Mouse (Mus musculus) midbrain, embryonic 16.5 days (tissue): ENCODE data around the gene Sec61a2. TPM values are rescaled to one million over a fixed set of nuclear protein-coding genes. Genes with fewer than 3 reads are reported as not detected.

Experiments used
- ATAC-seq: fragments of 200-750 bp; cut with Nextera tagmentation; 2 replicates; pipeline ENCODE4 v1.8.0; 2017; ENCODE audit warnings: moderate TSS enrichment
- H3K27ac ChIP-seq: fragments of 300-500 bp; sonication (generic); 2 replicates; pipeline ENCODE4 v1.5.1; 2014; ENCODE audit warnings: mild to moderate bottlenecking, low read length, mixed read lengths
- H3K27me3 ChIP-seq: fragments of 300-500 bp; sonication (generic); 2 replicates; pipeline ENCODE4 v1.6.1; 2014; ENCODE audit warnings: low read depth, low read length, mixed read lengths; ENCODE audit not compliant: control insufficient read depth, insufficient read depth
- H3K36me3 ChIP-seq: fragments of 300-500 bp; sonication (generic); 2 replicates; pipeline ENCODE4 v1.6.1; 2014; ENCODE audit warnings: mild to moderate bottlenecking, low read length, moderate library complexity, mixed read lengths; ENCODE audit not compliant: control insufficient read depth, insufficient read depth
- H3K4me1 ChIP-seq: fragments of 300-500 bp; sonication (generic); 2 replicates; pipeline ENCODE4 v1.6.1; 2014; ENCODE audit warnings: mild to moderate bottlenecking, low read length, mixed read lengths; ENCODE audit not compliant: control insufficient read depth, insufficient read depth
- H3K4me2 ChIP-seq: fragments of 300-500 bp; sonication (generic); 2 replicates; pipeline ENCODE4 v1.6.1; 2014; ENCODE audit warnings: mild to moderate bottlenecking, low read length, mixed read lengths
- H3K4me3 ChIP-seq: fragments of 300-500 bp; sonication (generic); 2 replicates; pipeline ENCODE4 v1.5.1; 2014; ENCODE audit warnings: low read depth, mild to moderate bottlenecking, low read length, moderate library complexity, mixed read lengths
- H3K9ac ChIP-seq: fragments of 300-500 bp; sonication (generic); 2 replicates; pipeline ENCODE4 v1.6.1; 2014; ENCODE audit warnings: low read depth, low read length, mixed read lengths
- H3K9me3 ChIP-seq: fragments of 300-500 bp; sonication (generic); replicated peaks from 2 replicates; pipeline ENCODE4 v1.6.1; 2014; ENCODE audit warnings: mild to moderate bottlenecking, low read length, mixed read lengths; ENCODE audit not compliant: control insufficient read depth, poor library complexity, severe bottlenecking
- WGBS: fragments of 180-500 bp; shearing (Covaris S2); extraction: QIAGEN DNeasy Blood & Tissue Kit; methylation state at CpG from one replicate; pipeline ENCODE4 v1.1.7; 2014; 5-methylcytosine and 5-hydroxymethylcytosine counted together
- polyA plus RNA-seq: library from polyadenylated mRNA; unstranded; fragments of >200 nt; fragmentation: Nextera tagmentation; extraction: Ambion mirVana; gene quantifications from 2 replicates; pipeline ENCODE4 v1.2.1, GENCODE M21; 2015

The Sec61a2 gene
- polyA plus RNA-seq, 1 experiment from 2014 or later = 117 TPM

GRCm38 (mm10) chr2:5824685-5825084 is 70.5 kb downstream of the Sec61a2 start:
- Histone ChIP-seq H3K4me3 (no peak overlapping the region), H3K27ac (no peak overlapping the region), H3K4me1 (no peaks in the 10 kb centered on the region), H3K4me2 (no peak overlapping the region), H3K9ac (no peak overlapping the region), H3K27me3 (no peaks in the 10 kb centered on the region), H3K9me3 (no peaks in the 10 kb centered on the region), H3K36me3 (peaks cover 29% of the 10 kb centered on the region)
- 87% methylated on average over 5 of the region's 5 CpGs for WGBS
- ATAC-seq = no peak

GRCm38 (mm10) chr2:5824213-5824612 is 71.0 kb downstream of the Sec61a2 start:
- no peak overlapping the region for H3K27ac ChIP-seq
- H3K9me3 ChIP-seq = no peaks in the 10 kb centered on the region
- WGBS = 20% methylated on average over 1 of the region's 1 CpGs
- no peak overlapping the region for H3K4me3 ChIP-seq
- no peak for ATAC-seq
- no peaks in the 10 kb centered on the region for H3K27me3 ChIP-seq
- H3K4me2 ChIP-seq = no peak overlapping the region
- no peak overlapping the region for H3K9ac ChIP-seq
- peaks cover 32% of the 10 kb centered on the region for H3K36me3 ChIP-seq
- no peaks in the 10 kb centered on the region for H3K4me1 ChIP-seq

GRCm38 (mm10) chr2:5822449-5822848 is 72.8 kb downstream of the Sec61a2 start:
- Histone ChIP-seq H3K27me3 (no peaks in the 10 kb centered on the region), H3K4me3 (no peak overlapping the region), H3K36me3 (peaks cover 36% of the 10 kb centered on the region), H3K4me1 (no peaks in the 10 kb centered on the region), H3K4me2 (no peak overlapping the region), H3K9ac (no peak overlapping the region), H3K9me3 (no peaks in the 10 kb centered on the region), H3K27ac (no peak overlapping the region)
- no peak for ATAC-seq
- 96% methylated on average over 6 of the region's 6 CpGs for WGBS

GRCm38 (mm10) chr2:5821264-5821663 is 74.0 kb downstream of the Sec61a2 start:
- no peaks in the 10 kb centered on the region for H3K27me3 ChIP-seq
- ATAC-seq = no peak

More at GRCm38 (mm10) chr2:5821264-5821663, 74.0 kb downstream of the Sec61a2 start:
- Histone ChIP-seq H3K4me3 (no peak overlapping the region), H3K27ac (no peak overlapping the region), H3K36me3 (peaks cover 37% of the 10 kb centered on the region), H3K4me2 (no peak overlapping the region), H3K9me3 (no peaks in the 10 kb centered on the region), H3K4me1 (no peaks in the 10 kb centered on the region), H3K9ac (no peak overlapping the region)
- WGBS = 95% methylated on average over 10 of the region's 10 CpGs

Other genes starting within 250 kb of the Sec61a2 start
- gene Camk1d, start 180.9 kb downstream of the Sec61a2 start, polyA plus RNA-seq = 7.2 and 7.7 TPM in 2 replicates
- gene Nudt5, start 50.4 kb downstream of the Sec61a2 start, polyA plus RNA-seq = 20.5 and 23.2 TPM in 2 replicates
- gene Cdc123, start 50.3 kb downstream of the Sec61a2 start, polyA plus RNA-seq = 251 and 263 TPM in 2 replicates
- gene Gm13199, start 32.5 kb downstream of the Sec61a2 start, polyA plus RNA-seq = 0.77 and 0.88 TPM in 2 replicates
- 8.7 and 9.3 TPM in 2 replicates for gene Dhtkd1, start 47.4 kb upstream of the Sec61a2 start, polyA plus RNA-seq
- gene Upf2, start 56.0 kb upstream of the Sec61a2 start, polyA plus RNA-seq = 8.0 and 8.7 TPM in 2 replicates
- 5.4 and 7.2 TPM in 2 replicates for gene Proser2, start 234.8 kb upstream of the Sec61a2 start, polyA plus RNA-seq